Mouse (Mus musculus) A20 (cell line): ENCODE results near the gene Per1.

ENCODE experiments used
- DNase-seq: peaks from one replicate; pipeline ENCODE4 v3.0.0-alpha.2; 2011; ENCODE audit warnings: low read depth, low spot score

Gene Per1

GRCm38 (mm10) chr11:69133923-69134621 is 39.1 kb downstream of the Per1 start:
- DNase-seq, result peak; percentile 66

GRCm38 (mm10) chr11:69134622-69134968 is 39.6 kb downstream of the Per1 start:
- no peak for DNase-seq

DNA sequence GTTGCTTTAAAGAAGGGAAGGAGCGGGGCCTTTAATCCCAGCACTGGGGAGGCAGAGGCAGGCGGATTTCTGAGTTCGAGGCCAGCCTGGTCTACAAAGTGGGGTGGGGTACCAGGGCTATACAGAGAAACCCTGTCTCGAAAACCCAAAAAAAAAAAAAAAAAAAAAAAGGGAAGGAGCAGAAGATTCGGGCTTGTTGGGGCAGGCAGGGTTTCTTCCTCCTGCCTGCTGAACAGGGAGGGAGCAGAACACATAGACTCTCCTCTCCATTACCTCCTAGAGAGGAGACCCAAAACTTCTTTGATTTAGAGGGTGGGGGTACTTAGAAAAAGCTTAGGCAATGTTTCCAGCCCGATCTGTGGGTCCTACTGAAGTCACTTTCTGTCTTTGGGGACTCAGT is 40.3 kb downstream of the Per1 start:
- no peak for DNase-seq

DNA sequence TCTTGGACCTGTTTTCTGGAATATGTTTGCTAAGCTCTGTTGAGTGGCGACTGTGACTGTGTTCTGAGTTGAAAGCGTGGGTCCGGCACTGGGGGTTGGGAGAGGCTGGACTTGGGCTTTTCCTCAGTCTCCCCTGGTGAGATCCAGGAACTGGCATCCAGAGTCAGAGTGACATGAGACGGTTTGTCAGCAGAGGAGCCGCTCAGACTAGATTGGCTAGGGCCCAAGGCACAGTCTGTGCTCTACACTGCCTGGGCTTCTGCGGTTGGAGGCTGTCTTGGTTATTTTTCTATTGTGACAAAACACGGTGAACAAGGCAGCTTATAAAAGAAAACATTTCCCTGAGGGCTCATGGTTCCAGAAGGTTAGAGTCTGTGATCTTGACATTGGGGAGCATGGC is 52.5 kb downstream of the Per1 start:
- DNase-seq, result no peak

- DNase-seq, result no peak
These were observed 53.5 kb downstream of the Per1 start for GRCm38 (mm10) chr11:69148451-69148960.

- no peak for DNase-seq
These were observed 54.7 kb downstream of the Per1 start for GRCm38 (mm10) chr11:69149728-69150127.

DNA sequence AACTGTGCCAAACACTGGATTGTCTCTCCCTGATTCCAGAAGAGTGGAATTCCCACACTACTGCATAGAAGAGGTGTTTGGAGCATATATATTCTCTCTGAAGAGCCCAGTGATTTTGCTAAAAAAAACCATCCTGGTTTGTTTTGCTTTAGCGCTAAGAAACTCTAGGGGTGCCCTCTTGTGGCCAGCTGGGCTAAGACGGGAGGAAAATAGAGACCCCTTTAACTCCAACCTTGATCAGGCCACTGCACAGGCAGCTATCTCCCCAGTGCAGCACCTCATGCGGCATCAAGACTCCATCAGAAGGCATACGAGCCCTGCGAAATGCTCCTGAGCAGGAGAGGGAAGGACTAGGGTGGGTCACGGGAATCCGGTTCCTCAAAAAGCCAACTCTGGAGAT is 55.4 kb downstream of the Per1 start:
- peak; percentile 60 for DNase-seq

DNA sequence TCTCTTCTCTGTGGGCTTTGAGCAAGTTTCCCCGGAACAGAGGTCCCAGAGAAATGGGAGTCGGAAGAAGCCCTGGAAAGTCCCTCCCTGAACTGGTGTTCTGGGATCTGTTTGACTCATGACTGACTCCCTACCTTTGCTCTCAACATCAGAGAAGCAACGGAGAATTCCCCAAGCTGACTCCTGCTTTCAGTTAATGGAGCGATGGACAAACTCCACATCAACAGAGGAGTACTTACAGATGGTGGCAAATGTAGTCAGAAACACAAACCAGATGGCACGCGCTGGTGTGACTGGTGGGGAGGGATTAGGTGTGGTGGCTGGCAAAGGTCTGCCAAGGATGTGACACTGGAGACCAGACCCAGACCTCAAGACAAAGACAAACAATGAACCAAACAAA is 56.0 kb downstream of the Per1 start:
- DNase-seq, result no peak

- no peak for DNase-seq
These were observed 58.8 kb downstream of the Per1 start for GRCm38 (mm10) chr11:69153831-69154230.

DNA sequence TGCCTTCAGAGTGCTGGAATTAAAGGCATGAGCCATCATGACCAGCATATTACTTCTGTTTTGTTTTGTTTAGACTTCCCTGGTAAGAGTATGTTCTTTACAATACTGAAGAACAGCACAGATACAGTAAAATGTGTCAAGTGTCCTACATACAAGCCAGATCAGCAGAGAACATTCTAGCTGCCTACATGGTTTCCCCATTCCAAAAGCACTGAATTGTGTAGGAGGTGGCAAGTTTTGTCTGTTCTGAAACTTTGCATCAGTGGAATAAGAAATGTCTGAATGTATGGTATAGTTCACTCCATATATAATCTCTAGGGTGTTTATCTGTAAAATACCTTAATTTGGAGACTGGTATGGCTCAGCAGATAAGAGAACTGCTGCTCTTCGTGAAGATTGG is 60.3 kb downstream of the Per1 start:
- no peak for DNase-seq

- DNase-seq, result no peak
These were observed 61.8 kb downstream of the Per1 start, which contains the start of gene Alox12b for GRCm38 (mm10) chr11:69156800-69157199. Alox12b (plus strand) TSS chr11:69156989.
